In genomic region chr8:4322470-4322869, GRCm38 (mm10) we compare ENCODE assay signal across 9 mouse cellular contexts. TPM values are rescaled to one million over a fixed set of nuclear protein-coding genes. Genes with fewer than 3 reads are reported as not detected.
DNase-seq lines count a peak whose midpoint lies in the region; ATAC-seq and TF ChIP-seq lines count a peak whose summit lies in the region.
"Had no signal": no experiment of that assay in that cellular context is flagged by ENCODE, and none has a peak within 500 bp of the region (broad histone marks: within the 10 kb centered on the region; RNA-seq: fewer than 3 reads in every experiment).

No protein-coding gene starts in this region.

- peaks cover 23 to 26% of the 10 kb centered on the region in 2 experiments for H3K4me1 ChIP-seq in liver, embryonic 14.5 days (replicated peaks; ENCODE audit: control insufficient read depth in 2 of 2, insufficient read depth in 2 of 2, low read length in 1 of 2)

- TF ChIP-seq CTCF in liver, embryonic 14.5 days (IDR thresholded peaks at IDR 0.05; ENCODE audit: low read depth), result peak; percentile 96

- no peak overlapping the region for H3K27ac ChIP-seq in liver, embryonic 14.5 days
- H3K27ac ChIP-seq: macrophage had no signal

- no peak for TF ChIP-seq EP300 in liver, embryonic 14.5 days (IDR thresholded peaks at IDR 0.05; ENCODE audit: low read depth)

- H3K9me3 ChIP-seq in liver, embryonic 14.5 days (ENCODE audit: control insufficient read depth, low read length), result no peaks in the 10 kb centered on the region

- no peaks in the 10 kb centered on the region for H3K27me3 ChIP-seq in liver, embryonic 14.5 days (ENCODE audit: control insufficient read depth, insufficient read depth, low read length)

- no peak overlapping the region; the same call in 1 of the 2 replicates for H3K9ac ChIP-seq in liver, embryonic 14.5 days (replicated peaks)

- no peak overlapping the region for H3K4me3 ChIP-seq in liver, embryonic 14.5 days (ENCODE audit: insufficient read depth in 1 of 2, low read depth in 2 of 2, low read length in 2 of 2)

- WGBS in liver, embryonic 14.5 days (ENCODE audit: insufficient replicate concordance), result 17% methylated on average over 2 of the region's 2 CpGs

- ATAC-seq in liver, embryonic 14.5 days (ENCODE audit: insufficient read depth), result no peak

- H3K36me3 ChIP-seq in liver, embryonic 14.5 days (replicated peaks; ENCODE audit: control insufficient read depth, insufficient read depth, low read depth), result peaks cover 27% of the 10 kb centered on the region

- H3K4me2 ChIP-seq in liver, embryonic 14.5 days (ENCODE audit: low read depth), result peak overlapping the region; percentile 97

- DNase-seq in CD4-positive helper T cell, adult 2 months (ENCODE audit: low read depth, low spot score), result peak; percentile 84
- DNase-seq in adrenal gland, adult 2 months, result peak; percentile 76
- peak; percentile 87 for DNase-seq in embryo, embryonic 9.5 days (ENCODE audit: extremely low spot score)
- peak; percentile 44 to 79 for DNase-seq in heart, adult 9 months (ENCODE audit: low spot score in 2 of 2)
- peak; percentile 84 to 90 for DNase-seq in kidney, postnatal 25 days
- DNase-seq in liver, embryonic 14.5 days (ENCODE audit: low read depth in 3 of 3, low spot score in 3 of 3), result peak; percentile 67 to 77 (median 71)
- peak; percentile 60 for DNase-seq in ovary, postnatal 10 days (ENCODE audit: low spot score)
- DNase-seq in thymus, postnatal 14 days, result peak; percentile 89

RNA-seq across cellular contexts. Expression of gene Ccl25, which starts 2.5 kb away (rescaled TPM):
- 10 to 100 TPM; 16.0 to 18.6 TPM for total RNA-seq in adrenal gland, adult 2 months (2021)
- polyA plus RNA-seq in adrenal gland, adult 2 months (2012; rRNA removed), result 0.86 and 1.6 TPM in 2 replicates
- polyA plus RNA-seq in liver, embryonic 14.5 days (2012; rRNA removed), result 4.2 TPM in 2 replicates
- 4.0 and 5.2 TPM in 2 replicates for polyA plus RNA-seq in liver, embryonic 14.5 days (2014; fragmentation: Nextera tagmentation; extraction: Ambion mirVana)

RNA-seq across cellular contexts. Expression of gene Elavl1, which starts 2.7 kb away (rescaled TPM):
- 100 to 1,000 TPM in 1 of 2 experiments, 10 to 100 TPM in 1; 86.8 to 113 TPM for total RNA-seq in adrenal gland, adult 2 months (2021)
- 25.8 and 26.2 TPM in 2 replicates for polyA plus RNA-seq in adrenal gland, adult 2 months (2012; rRNA removed)
- 23.9 and 32.5 TPM in 2 replicates for polyA plus RNA-seq in liver, embryonic 14.5 days (2012; rRNA removed)
- 94.5 and 118 TPM in 2 replicates for polyA plus RNA-seq in liver, embryonic 14.5 days (2014; fragmentation: Nextera tagmentation; extraction: Ambion mirVana)

RNA-seq across cellular contexts. Expression of gene Timm44, which starts 46.8 kb away (rescaled TPM):
- 10 to 100 TPM; 85.8 to 98.6 TPM for total RNA-seq in adrenal gland, adult 2 months (2021)
- polyA plus RNA-seq in adrenal gland, adult 2 months (2012; rRNA removed), result 69.2 and 76.8 TPM in 2 replicates
- polyA plus RNA-seq in liver, embryonic 14.5 days (2012; rRNA removed), result 28.3 and 41.3 TPM in 2 replicates
- 38.5 and 42.4 TPM in 2 replicates for polyA plus RNA-seq in liver, embryonic 14.5 days (2014; fragmentation: Nextera tagmentation; extraction: Ambion mirVana)
